Mouse (Mus musculus) brown adipose tissue, adult 24 weeks (tissue): ENCODE measurements at regions not wholly inside any gene's neighbourhood (a gene's known extent, or its start where the extent isn't known, plus 50 kb on each side); places are given as distances from the start of the nearest gene placed in this dataset.

Experiments used
- H3K27ac ChIP-seq: fragments of 200-500 bp; replicated peaks from 2 replicates; pipeline ENCODE4 v1.5.1; 2012; ENCODE audit warnings: low read depth, mild to moderate bottlenecking, low read length
- H3K4me1 ChIP-seq: fragments of 200-500 bp; 2 replicates; pipeline ENCODE4 v1.6.1; 2012; ENCODE audit warnings: low read length, mixed read lengths; ENCODE audit not compliant: control insufficient read depth, insufficient read depth, insufficient read length
- H3K4me3 ChIP-seq: fragments of 200-500 bp; 2 replicates; pipeline ENCODE4 v1.5.1; 2012; ENCODE audit warnings: low read depth, mild to moderate bottlenecking, low read length, moderate library complexity; ENCODE audit not compliant: insufficient read depth

DNA sequence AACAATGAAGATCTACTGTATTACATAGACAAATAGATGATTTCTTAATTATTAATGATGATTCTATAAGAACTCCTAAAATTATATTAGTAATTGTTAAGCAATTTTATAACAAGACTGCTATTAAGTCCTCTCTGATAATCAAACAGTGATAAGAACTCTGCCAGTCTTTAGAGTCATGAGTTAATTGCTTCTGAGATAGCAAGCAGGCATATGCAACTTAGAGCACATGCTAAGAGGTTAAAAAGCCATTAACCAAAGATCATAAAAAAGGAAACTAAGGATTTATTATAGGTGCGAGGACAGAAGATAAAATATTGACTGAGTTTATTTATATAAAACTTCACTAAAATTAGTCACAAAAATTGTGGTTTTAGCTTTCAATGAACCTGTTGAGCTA is 442.2 kb upstream of the Kcnab2 start:
- H3K27ac ChIP-seq = no peak overlapping the region
- H3K4me3 ChIP-seq = no peak overlapping the region
- H3K4me1 ChIP-seq = no peaks in the 10 kb centered on the region

DNA sequence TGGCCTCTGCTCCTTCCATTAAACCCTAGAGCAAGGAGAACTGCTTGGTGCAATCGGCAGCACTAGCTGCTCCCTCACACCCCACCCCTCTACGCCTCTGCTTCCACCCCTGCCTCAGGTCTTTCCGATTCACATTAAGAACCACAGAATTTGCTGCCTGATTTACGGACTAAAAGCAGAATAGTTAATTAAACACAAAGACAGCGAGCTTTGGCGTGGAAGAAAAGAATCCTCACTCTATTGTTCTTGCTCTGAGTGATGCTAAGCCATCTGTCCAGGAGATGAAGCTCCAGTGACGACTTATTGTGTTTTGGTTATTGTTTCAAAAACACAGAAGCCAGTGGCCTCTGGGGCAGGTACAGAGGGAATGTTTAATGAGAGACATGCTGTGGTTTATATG is 438.9 kb upstream of the Kcnab2 start:
- no peak overlapping the region for H3K27ac ChIP-seq
- no peak overlapping the region for H3K4me3 ChIP-seq
- H3K4me1 ChIP-seq = no peaks in the 10 kb centered on the region

DNA sequence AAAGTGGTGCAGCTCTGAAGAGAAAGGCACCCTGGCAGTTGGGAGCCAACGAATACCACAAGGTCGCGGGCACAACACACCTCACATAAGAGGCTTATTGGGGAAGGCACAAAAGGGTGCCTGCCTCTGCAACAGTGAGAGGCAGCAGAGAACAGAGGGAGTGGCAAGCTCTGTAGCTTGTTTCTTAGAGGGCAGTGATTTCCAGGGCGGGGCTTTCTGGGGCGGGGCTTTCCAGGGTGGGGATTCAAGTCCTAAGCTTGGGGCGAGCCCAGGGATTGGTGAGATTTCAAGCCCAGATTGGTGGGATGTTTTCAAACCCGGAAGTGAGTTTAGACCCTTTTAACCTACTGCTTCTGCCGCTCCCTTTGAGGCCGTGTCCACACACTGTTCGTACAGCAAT is 435.8 kb upstream of the Kcnab2 start:
- H3K4me3 ChIP-seq = no peak overlapping the region
- H3K27ac ChIP-seq = no peak overlapping the region
- H3K4me1 ChIP-seq = no peaks in the 10 kb centered on the region

DNA sequence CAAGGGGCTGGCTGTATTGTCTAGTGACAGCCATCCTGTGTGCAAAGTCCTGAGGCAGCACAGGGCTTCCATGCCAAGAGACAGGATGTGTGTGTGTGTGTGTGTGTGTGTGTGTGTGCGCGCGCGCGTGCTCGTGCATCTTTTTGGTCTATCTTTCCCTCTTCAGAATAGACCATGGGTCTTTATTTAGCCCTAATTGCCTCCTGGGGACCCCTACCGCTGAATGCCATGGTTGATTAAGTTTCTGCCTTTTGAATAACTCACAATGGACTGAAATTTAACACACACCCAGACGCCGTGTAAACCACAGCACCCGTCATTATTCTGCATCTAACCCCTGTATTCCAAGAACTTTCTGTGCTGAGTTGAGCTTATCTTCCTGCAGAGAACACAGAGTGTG is 435.2 kb upstream of the Kcnab2 start:
- H3K27ac ChIP-seq = no peak overlapping the region
- H3K4me3 ChIP-seq = no peak overlapping the region
- no peaks in the 10 kb centered on the region for H3K4me1 ChIP-seq

DNA sequence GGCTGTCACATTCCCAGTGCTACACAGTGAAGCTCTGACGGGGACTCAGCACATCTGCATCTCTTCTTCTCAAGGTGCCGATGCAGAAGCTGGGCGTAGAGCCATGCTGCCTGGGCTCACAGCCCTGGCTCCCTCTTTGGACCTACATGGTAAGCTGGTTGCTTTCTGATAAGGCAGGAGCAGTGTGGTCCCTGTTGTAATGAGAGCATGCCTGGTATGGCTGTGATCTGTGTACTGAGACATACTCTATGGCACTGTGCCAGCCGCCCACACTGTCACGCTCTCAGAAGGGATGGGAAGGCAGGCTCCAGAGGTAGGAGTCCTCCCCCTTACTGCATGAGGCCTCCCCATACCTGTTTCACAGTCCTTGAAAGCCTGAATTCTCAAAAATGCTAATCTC is 430.6 kb upstream of the Kcnab2 start:
- Histone ChIP-seq H3K27ac (no peak overlapping the region), H3K4me1 (no peaks in the 10 kb centered on the region), H3K4me3 (no peak overlapping the region)

- Histone ChIP-seq H3K4me1 (no peaks in the 10 kb centered on the region), H3K4me3 (no peak overlapping the region), H3K27ac (no peak overlapping the region)
Observed at GRCm38 (mm10) chr4:152902851-152903250, 425.2 kb upstream of the Kcnab2 start.

DNA sequence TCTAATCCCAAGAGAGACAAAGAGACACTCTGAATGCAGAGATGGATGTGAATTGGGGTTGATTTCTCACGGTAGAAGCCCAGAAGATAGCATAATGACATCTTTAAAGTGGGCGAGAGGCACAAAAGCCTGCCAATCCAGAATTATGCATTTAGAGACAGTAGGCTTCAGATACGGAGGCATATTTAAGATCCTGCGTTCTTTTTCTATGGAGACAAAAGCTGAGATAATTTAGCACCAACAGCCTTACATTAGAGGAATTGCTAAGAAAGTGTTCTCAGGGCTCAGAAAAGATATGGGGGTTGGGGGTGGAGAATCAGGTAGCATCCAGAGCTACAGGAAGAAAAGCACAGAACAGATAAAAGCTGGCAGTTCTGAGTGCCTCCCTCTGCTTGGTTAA is 422.4 kb upstream of the Kcnab2 start:
- Histone ChIP-seq H3K4me1 (no peaks in the 10 kb centered on the region), H3K4me3 (no peak overlapping the region), H3K27ac (no peak overlapping the region)

DNA sequence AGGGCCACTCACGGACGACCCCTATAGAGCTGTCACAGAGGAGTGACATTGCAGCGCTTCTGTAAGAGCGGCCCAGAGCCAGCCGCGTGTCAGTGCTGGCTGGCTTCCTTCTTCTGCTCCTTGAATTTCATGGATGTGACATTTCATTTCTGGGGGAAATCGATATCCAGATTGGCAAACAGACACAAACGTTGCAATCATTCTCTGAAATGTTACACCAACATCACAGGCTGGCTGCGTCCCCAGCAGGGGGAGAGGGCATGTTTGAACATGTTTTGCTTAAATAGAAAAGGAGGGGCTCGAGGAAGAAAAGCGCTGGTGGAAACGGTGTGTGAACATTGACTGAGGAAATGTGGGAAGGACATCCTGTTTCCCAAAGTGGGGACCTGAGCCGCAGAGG is 417.4 kb upstream of the Kcnab2 start:
- H3K27ac ChIP-seq = no peak overlapping the region
- no peaks in the 10 kb centered on the region for H3K4me1 ChIP-seq
- no peak overlapping the region for H3K4me3 ChIP-seq

DNA sequence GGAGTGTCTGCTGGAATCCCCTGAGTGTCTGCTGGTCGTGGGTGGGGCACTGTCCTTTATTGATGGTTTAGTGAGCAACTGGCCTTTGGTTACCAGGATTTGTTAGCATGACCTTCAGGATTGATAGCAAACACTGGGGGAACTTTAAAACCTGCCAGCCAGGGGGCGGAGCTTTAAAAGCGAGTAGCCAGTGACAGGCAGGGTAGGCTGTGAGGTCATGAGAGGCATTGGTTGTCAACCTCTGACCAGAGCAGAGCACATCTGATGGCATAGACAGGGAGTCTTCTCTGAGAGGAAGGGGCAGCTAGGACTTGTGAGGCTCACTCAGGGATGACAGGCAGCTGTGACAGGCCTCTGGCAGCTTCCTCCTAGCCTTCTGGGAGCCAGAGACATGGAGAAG is 415.3 kb upstream of the Kcnab2 start:
- H3K4me3 ChIP-seq = no peak overlapping the region
- no peak overlapping the region for H3K27ac ChIP-seq
- H3K4me1 ChIP-seq = no peaks in the 10 kb centered on the region

GRCm38 (mm10) chr4:152889211-152889610 is 411.5 kb upstream of the Kcnab2 start:
- Histone ChIP-seq H3K27ac (no peak overlapping the region), H3K4me3 (no peak overlapping the region), H3K4me1 (no peaks in the 10 kb centered on the region)

DNA sequence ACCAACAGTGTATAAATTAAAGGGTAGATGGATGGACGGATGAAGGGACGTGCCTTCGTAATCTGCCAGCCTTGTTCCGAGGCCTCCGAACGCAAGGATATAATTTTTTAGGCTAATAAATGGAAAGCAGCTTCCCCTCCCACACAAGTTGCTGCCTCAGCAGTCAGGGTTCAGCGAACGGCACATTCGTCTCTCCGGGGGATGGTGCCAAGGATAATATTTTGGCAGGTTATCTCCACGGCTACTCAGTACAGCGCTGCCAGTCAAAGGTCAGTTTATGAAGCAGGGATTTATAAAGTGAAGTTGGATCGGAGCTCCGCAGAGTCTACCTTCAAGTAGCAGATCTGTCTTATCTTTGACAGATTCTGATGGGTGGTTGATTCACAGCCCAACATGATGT is 410.6 kb upstream of the Kcnab2 start:
- H3K4me3 ChIP-seq = no peak overlapping the region
- H3K4me1 ChIP-seq = no peaks in the 10 kb centered on the region
- H3K27ac ChIP-seq = no peak overlapping the region

DNA sequence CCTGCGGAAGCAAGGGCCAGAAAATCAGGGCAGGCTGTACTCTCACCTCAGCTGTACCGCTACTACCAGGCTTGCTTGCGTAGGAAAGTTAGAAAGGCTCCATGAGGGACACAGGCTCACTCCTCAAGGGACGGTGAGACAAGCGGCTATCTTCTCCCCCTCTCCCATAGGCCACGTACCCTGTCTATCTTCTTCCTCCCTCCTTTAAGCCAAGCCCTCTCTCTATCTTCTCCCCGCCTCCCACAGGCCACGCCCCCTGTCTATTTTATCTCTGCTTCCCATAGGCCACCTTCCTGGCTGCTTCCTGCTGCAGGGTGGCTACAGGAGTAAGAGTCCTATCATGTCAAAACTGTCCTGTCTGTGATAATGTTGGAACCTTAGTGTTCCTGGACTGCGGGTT is 409.1 kb upstream of the Kcnab2 start:
- Histone ChIP-seq H3K4me3 (no peak overlapping the region), H3K27ac (no peak overlapping the region), H3K4me1 (no peaks in the 10 kb centered on the region)

DNA sequence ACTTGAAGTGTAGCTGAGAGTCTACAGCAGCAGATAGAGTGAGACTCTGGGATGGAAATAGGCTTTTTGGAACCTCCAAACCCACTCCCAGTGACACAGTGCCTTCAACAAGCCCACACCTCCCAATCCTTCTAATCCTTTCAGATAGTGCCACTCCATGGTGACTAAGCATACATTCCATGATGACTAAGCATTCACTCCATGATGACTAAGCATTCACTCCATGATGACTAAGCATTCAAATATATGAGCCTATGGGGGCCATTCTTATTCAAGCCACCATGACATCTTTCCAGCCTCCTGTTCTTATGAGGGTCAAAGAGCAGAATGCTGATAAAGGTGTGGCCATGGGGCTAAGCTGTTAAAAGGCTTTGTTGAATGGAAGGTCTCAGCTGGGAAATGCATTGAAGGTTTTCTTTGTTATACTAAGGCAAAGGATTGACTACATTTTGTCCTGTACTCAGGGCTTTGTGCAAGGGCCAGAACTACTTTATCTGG is 403.8 kb upstream of the Kcnab2 start:
- Histone ChIP-seq H3K4me1 (no peaks in the 10 kb centered on the region), H3K27ac (no peak overlapping the region)

GRCm38 (mm10) chr4:152880368-152880767 is 402.7 kb upstream of the Kcnab2 start:
- Histone ChIP-seq H3K4me1 (no peaks in the 10 kb centered on the region), H3K27ac (no peak overlapping the region), H3K4me3 (no peak overlapping the region)

More for the DNA sequence above, 403.8 kb upstream of the Kcnab2 start:
- no peak overlapping the region for H3K4me3 ChIP-seq

- Histone ChIP-seq H3K27ac (no peak overlapping the region), H3K4me1 (no peaks in the 10 kb centered on the region), H3K4me3 (no peak overlapping the region)
Observed at GRCm38 (mm10) chr4:152878941-152879340, 401.3 kb upstream of the Kcnab2 start.

- Histone ChIP-seq H3K27ac (no peak overlapping the region), H3K4me1 (no peaks in the 10 kb centered on the region), H3K4me3 (no peak overlapping the region)
Observed at GRCm38 (mm10) chr4:152878401-152878800, 400.7 kb upstream of the Kcnab2 start.

- Histone ChIP-seq H3K4me1 (no peaks in the 10 kb centered on the region), H3K4me3 (no peak overlapping the region), H3K27ac (no peak overlapping the region)
Observed at GRCm38 (mm10) chr4:152870046-152870445, 392.4 kb upstream of the Kcnab2 start.
